Mouse (Mus musculus): ENCODE results near the gene Sinhcaf. TPM values are rescaled to one million over a fixed set of nuclear protein-coding genes. Genes with fewer than 3 reads are reported as not detected.

Gene Sinhcaf
- total and polyA plus RNA-seq, 2 experiments from 2014 or later, result 19.4 to 25.3 TPM

DNA sequence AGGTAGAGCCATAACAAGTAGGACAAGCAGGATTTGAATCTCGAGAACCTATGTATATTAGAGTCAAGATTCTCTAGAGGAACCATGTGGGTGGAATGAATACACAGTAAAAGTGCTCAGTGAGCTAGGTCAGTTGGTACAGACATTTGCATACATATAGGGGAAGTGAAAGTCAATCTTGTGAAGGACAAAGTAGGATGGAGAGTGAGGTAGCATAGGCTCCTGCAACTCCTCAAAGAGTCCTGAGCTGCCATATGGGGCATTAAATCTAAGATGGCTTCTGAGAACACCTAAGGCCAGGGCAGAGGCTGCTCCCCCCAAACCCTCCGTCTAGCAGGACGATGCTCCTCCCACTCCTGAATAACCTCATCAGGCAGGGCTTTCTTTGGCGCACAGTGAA is 39.7 kb upstream of the Sinhcaf start:
- 87% methylated on average over 4 of the region's 4 CpGs for WGBS
- no peaks in the 10 kb centered on the region for H3K27me3 ChIP-seq (ENCODE audit: insufficient read depth, low read length)
- DNase-seq, result no peak
- H3K27ac ChIP-seq (ENCODE audit: low read depth, low read length), result no peak overlapping the region
- no peak overlapping the region for H3K4me2 ChIP-seq (ENCODE audit: low read depth)
- H3K36me3 ChIP-seq (ENCODE audit: insufficient read depth), result no peaks in the 10 kb centered on the region
- ATAC-seq, result no peak
- H3K9ac ChIP-seq, result no peak overlapping the region
- H3K4me1 ChIP-seq (ENCODE audit: insufficient read depth), result no peaks in the 10 kb centered on the region
- H3K9me3 ChIP-seq (ENCODE audit: low read length), result no peaks in the 10 kb centered on the region
- no peak overlapping the region for H3K4me3 ChIP-seq (ENCODE audit: low read depth, low read length)
- TF ChIP-seq CTCF (IDR thresholded peaks at IDR 0.05; ENCODE audit: low read depth), result no peak

GRCm38 (mm10) chr6:148980495-148980894 is 34.2 kb upstream of the Sinhcaf start:
- Histone ChIP-seq H3K27ac (ENCODE audit: low read depth, low read length) (no peak overlapping the region), H3K4me2 (ENCODE audit: low read depth) (no peak overlapping the region), H3K4me1 (ENCODE audit: insufficient read depth) (no peaks in the 10 kb centered on the region), H3K36me3 (ENCODE audit: insufficient read depth) (no peaks in the 10 kb centered on the region), H3K27me3 (ENCODE audit: insufficient read depth, low read length) (no peaks in the 10 kb centered on the region), H3K4me3 (ENCODE audit: low read depth, low read length) (no peak overlapping the region), H3K9ac (no peak overlapping the region), H3K9me3 (ENCODE audit: low read length) (no peaks in the 10 kb centered on the region)
- 67% methylated on average over 2 of the region's 3 CpGs for WGBS
- ATAC-seq (no peak), DNase-seq (no peak)
- no peak for TF ChIP-seq CTCF (IDR thresholded peaks at IDR 0.05; ENCODE audit: low read depth)

DNA sequence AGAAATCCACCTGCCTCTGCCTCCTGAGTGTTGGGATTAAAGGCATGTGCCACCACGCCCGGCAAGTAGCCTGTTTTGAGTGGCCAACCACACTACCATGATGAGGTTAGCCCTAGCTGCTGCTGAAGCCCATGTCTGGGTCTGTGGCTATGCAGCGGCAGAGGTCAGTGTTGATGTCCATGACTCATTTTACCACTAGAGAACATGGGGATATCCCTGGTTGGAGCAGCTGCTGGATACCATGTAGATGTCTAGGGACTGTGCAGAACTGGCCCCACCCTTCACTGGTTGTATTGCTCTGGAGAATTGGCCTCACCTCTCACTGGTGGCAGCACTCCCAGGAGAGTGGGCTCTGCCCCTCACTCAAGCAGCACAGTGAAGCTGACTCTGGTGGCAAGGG is 28.8 kb upstream of the Sinhcaf start:
- H3K4me3 ChIP-seq (ENCODE audit: low read depth, low read length), result no peak overlapping the region
- H3K4me1 ChIP-seq (ENCODE audit: insufficient read depth), result no peaks in the 10 kb centered on the region
- ATAC-seq, result no peak
- no peak for DNase-seq
- no peaks in the 10 kb centered on the region for H3K27me3 ChIP-seq (ENCODE audit: insufficient read depth, low read length)
- H3K4me2 ChIP-seq (ENCODE audit: low read depth), result no peak overlapping the region
- no peaks in the 10 kb centered on the region for H3K36me3 ChIP-seq (ENCODE audit: insufficient read depth)
- H3K9ac ChIP-seq, result no peak overlapping the region
- no peaks in the 10 kb centered on the region for H3K9me3 ChIP-seq (ENCODE audit: low read length)
- no peak for TF ChIP-seq CTCF (IDR thresholded peaks at IDR 0.05; ENCODE audit: low read depth)
- H3K27ac ChIP-seq (ENCODE audit: low read depth, low read length), result no peak overlapping the region
- 96% methylated on average over 3 of the region's 3 CpGs for WGBS

DNA sequence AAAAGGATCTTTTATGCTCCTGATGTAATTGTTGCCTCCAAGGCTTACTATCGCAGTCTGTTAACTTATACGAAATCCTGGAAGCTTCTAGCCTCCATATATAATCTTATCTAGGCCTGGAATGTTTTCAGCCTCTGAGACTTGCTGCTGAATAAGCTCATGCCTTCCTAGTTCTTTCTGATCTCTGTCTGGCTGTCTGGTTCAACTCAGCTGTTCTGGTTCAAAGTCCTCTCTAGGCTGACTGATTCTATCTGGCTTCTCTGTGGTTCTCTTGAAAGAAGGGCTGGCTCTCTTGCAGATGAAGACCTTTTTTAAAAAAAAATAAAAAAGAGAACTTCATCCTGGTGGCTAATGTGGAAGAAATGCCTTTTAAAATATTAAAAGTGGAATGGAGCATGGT is 26.6 kb upstream of the Sinhcaf start:
- ATAC-seq, result no peak
- no peak for TF ChIP-seq CTCF (IDR thresholded peaks at IDR 0.05; ENCODE audit: low read depth)
- Histone ChIP-seq H3K9me3 (ENCODE audit: low read length) (no peaks in the 10 kb centered on the region), H3K4me2 (ENCODE audit: low read depth) (no peak overlapping the region), H3K4me1 (ENCODE audit: insufficient read depth) (no peaks in the 10 kb centered on the region), H3K4me3 (ENCODE audit: low read depth, low read length) (no peak overlapping the region), H3K9ac (no peak overlapping the region), H3K36me3 (ENCODE audit: insufficient read depth) (no peaks in the 10 kb centered on the region), H3K27me3 (ENCODE audit: insufficient read depth, low read length) (no peaks in the 10 kb centered on the region), H3K27ac (ENCODE audit: low read depth, low read length) (no peak overlapping the region)
- WGBS, result 66% methylated on average over 2 of the region's 2 CpGs
- DNase-seq, result no peak

- Histone ChIP-seq H3K36me3 (ENCODE audit: insufficient read depth) (no peaks in the 10 kb centered on the region), H3K27ac (ENCODE audit: low read depth, low read length) (no peak overlapping the region), H3K27me3 (ENCODE audit: insufficient read depth, low read length) (no peaks in the 10 kb centered on the region), H3K9ac (no peak overlapping the region), H3K4me1 (ENCODE audit: insufficient read depth) (no peaks in the 10 kb centered on the region), H3K9me3 (ENCODE audit: low read length) (no peaks in the 10 kb centered on the region), H3K4me3 (ENCODE audit: low read depth, low read length) (no peak overlapping the region), H3K4me2 (ENCODE audit: low read depth) (no peak overlapping the region)
- DNase-seq, result no peak
- 20% methylated on average over 9 of the region's 9 CpGs for WGBS
- TF ChIP-seq CTCF (IDR thresholded peaks at IDR 0.05; ENCODE audit: low read depth), result no peak
- ATAC-seq, result no peak
These were observed 26.0 kb upstream of the Sinhcaf start for GRCm38 (mm10) chr6:148972059-148972848.

DNA sequence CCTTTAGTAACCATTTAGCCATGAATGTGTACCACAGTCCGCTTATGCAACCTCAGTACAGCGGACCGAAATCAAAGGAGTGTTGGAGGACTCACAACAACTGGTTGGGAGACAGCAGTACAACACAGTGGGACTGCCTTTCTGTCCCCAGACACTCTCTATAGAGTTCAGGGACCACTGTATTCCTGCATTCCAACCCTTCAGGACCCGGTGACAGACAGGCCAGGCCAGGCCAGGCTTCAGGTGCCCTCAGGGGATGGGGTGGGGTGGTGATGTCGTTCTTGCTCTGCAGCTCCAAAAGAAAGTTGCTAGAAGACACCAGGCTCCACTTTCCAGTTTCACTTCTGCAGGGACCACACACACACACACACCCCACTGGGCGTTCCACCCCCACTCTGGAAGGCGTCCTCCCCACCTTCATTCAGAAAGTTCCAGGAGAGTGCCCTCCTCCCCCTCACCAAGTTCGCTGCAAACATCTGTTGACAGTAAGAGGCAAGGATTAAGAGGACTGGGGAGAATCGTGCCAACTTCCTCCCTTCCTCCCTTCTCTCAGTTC is 25.2 kb upstream of the Sinhcaf start:
- Histone ChIP-seq H3K4me3 (ENCODE audit: low read depth, low read length) (no peak overlapping the region), H3K4me1 (ENCODE audit: insufficient read depth) (no peaks in the 10 kb centered on the region), H3K27ac (ENCODE audit: low read depth, low read length) (no peak overlapping the region), H3K4me2 (ENCODE audit: low read depth) (no peak overlapping the region), H3K27me3 (ENCODE audit: insufficient read depth, low read length) (no peaks in the 10 kb centered on the region), H3K9ac (no peak overlapping the region), H3K36me3 (ENCODE audit: insufficient read depth) (no peaks in the 10 kb centered on the region), H3K9me3 (ENCODE audit: low read length) (no peaks in the 10 kb centered on the region)
- no peak for DNase-seq
- TF ChIP-seq CTCF (IDR thresholded peaks at IDR 0.05; ENCODE audit: low read depth), result no peak
- whole genome bisulfite sequencing, result 31% methylated on average over 9 of the region's 9 CpGs
- ATAC-seq, result no peak

GRCm38 (mm10) chr6:148961285-148961684 is 15.0 kb upstream of the Sinhcaf start:
- no peaks in the 10 kb centered on the region for H3K27me3 ChIP-seq (ENCODE audit: insufficient read depth, low read length)
- H3K36me3 ChIP-seq (ENCODE audit: insufficient read depth), result no peaks in the 10 kb centered on the region
- H3K9ac ChIP-seq, result no peak overlapping the region
- H3K9me3 ChIP-seq (ENCODE audit: low read length), result no peaks in the 10 kb centered on the region
- no peak overlapping the region for H3K27ac ChIP-seq (ENCODE audit: low read depth, low read length)
- H3K4me1 ChIP-seq (ENCODE audit: insufficient read depth), result no peaks in the 10 kb centered on the region
- WGBS, result 36% methylated on average over 1 of the region's 1 CpGs
- ATAC-seq (no peak), DNase-seq (no peak)
- no peak for TF ChIP-seq CTCF (IDR thresholded peaks at IDR 0.05; ENCODE audit: low read depth)
- no peak overlapping the region for H3K4me2 ChIP-seq (ENCODE audit: low read depth)
- no peak overlapping the region for H3K4me3 ChIP-seq (ENCODE audit: low read depth, low read length)

All from forebrain, postnatal 0 days (tissue).